Mouse (Mus musculus) heart, postnatal 0 days (tissue): ENCODE measurements around the gene Nfib.

Experiments used
- CTCF ChIP-seq: IDR thresholded peaks from 2 replicates; pipeline ENCODE4 v1.5.1; 2016; ENCODE audit warnings: antibody characterized with exemption, control low read depth, low read depth
- EP300 ChIP-seq: IDR thresholded peaks from 2 replicates; pipeline ENCODE4 v1.6.1; 2016; ENCODE audit warnings: antibody characterized with exemption, low read depth

- no peak for TF ChIP-seq CTCF
- no peak for TF ChIP-seq EP300
These were observed 384.5 kb downstream of the Nfib start for GRCm38 (mm10) chr4:82321008-82321407.
